Mouse (Mus musculus) WW6 (cell line): ENCODE measurements around the gene Olfr286.

ENCODE experiments used
- DNase-seq: peaks from one replicate; pipeline ENCODE4 v3.0.0-alpha.2; 2013; ENCODE audit warnings: low read depth, low spot score

Olfr286 gene

GRCm38 (mm10) chr15:98234350-98234749, at the start of gene Olfr286:
Olfr286 (minus strand) TSS chr15:98234450.
- DNase-seq: no peak

GRCm38 (mm10) chr15:98257776-98258175, 23.5 kb upstream of the Olfr286 start:
- DNase-seq: no peak

- DNase-seq: no peak
Observed at GRCm38 (mm10) chr15:98257193-98257592, 22.9 kb upstream of the Olfr286 start, which contains the start of gene H1fnt. H1fnt (minus strand) TSS chr15:98257293.

GRCm38 (mm10) chr15:98256271-98256670, 22.0 kb upstream of the Olfr286 start:
- DNase-seq: no peak

- no peak for DNase-seq
Observed at GRCm38 (mm10) chr15:98235442-98235841, 1.2 kb upstream of the Olfr286 start.

- DNase-seq: no peak
Observed at GRCm38 (mm10) chr15:98226096-98226495, 8.2 kb downstream of the Olfr286 start.

GRCm38 (mm10) chr15:98225610-98226009, 8.6 kb downstream of the Olfr286 start:
- no peak for DNase-seq

GRCm38 (mm10) chr15:98222377-98222776, 11.9 kb downstream of the Olfr286 start:
- DNase-seq: no peak

- no peak for DNase-seq
Observed at GRCm38 (mm10) chr15:98220877-98221276, 13.4 kb downstream of the Olfr286 start, which contains the start of the genes Gm44579 and Olfr287. Gm44579 (minus strand) TSS chr15:98220977. Olfr287 (minus strand) TSS chr15:98221056.

GRCm38 (mm10) chr15:98214130-98214529, 20.1 kb downstream of the Olfr286 start:
- no peak for DNase-seq

- DNase-seq: no peak
Observed at GRCm38 (mm10) chr15:98213336-98213870, 20.8 kb downstream of the Olfr286 start.

GRCm38 (mm10) chr15:98209676-98210075, 24.6 kb downstream of the Olfr286 start:
- no peak for DNase-seq

- no peak for DNase-seq
Observed at GRCm38 (mm10) chr15:98195442-98195841, 38.8 kb downstream of the Olfr286 start, which contains the start of gene Olfr288. Olfr288 (minus strand) TSS chr15:98195542.

GRCm38 (mm10) chr15:98184456-98184855, 49.8 kb downstream of the Olfr286 start:
- no peak for DNase-seq

GRCm38 (mm10) chr15:98181856-98182570, 52.2 kb downstream of the Olfr286 start:
- DNase-seq: no peak

GRCm38 (mm10) chr15:98181132-98181711, 53.0 kb downstream of the Olfr286 start:
- peak; percentile 84 for DNase-seq

- no peak for DNase-seq
Observed at GRCm38 (mm10) chr15:98180567-98181131, 53.6 kb downstream of the Olfr286 start.

- no peak for DNase-seq
Observed at GRCm38 (mm10) chr15:98177320-98177719, 56.9 kb downstream of the Olfr286 start.
